Mouse (Mus musculus) intestine, embryonic 14.5 days (tissue): Measurements from ENCODE around the gene Thrap3. TPM values are rescaled to one million over a fixed set of nuclear protein-coding genes. Genes with fewer than 3 reads are reported as not detected.

Experiments used
- ATAC-seq: fragments of 200-750 bp; cut with Nextera tagmentation; replicated peaks from 2 replicates; pipeline ENCODE4 v1.8.0; 2017; ENCODE audit warnings: low read depth, moderate number of reproducible peaks, moderate TSS enrichment, moderate library complexity; ENCODE audit not compliant: low FRiP score, low TSS enrichment
- DNase-seq: peaks from one replicate; pipeline ENCODE4 v3.0.0-alpha.2; 2018; ENCODE audit warnings: low spot score
- H3K27ac ChIP-seq: fragments of 300-500 bp; sonication (generic); 2 replicates; pipeline ENCODE4 v1.5.1; 2014; ENCODE audit warnings: low read depth, mild to moderate bottlenecking, control low read depth
- H3K27me3 ChIP-seq: fragments of 300-500 bp; sonication (generic); replicated peaks from 2 replicates; pipeline ENCODE4 v1.6.1; 2014; ENCODE audit warnings: low read length, control low read depth; ENCODE audit not compliant: control insufficient read depth, insufficient read depth
- H3K36me3 ChIP-seq: fragments of 300-500 bp; sonication (generic); 2 replicates; pipeline ENCODE4 v1.6.1; 2014; ENCODE audit warnings: low read length, control low read depth; ENCODE audit not compliant: control insufficient read depth, insufficient read depth
- H3K4me1 ChIP-seq: fragments of 300-500 bp; sonication (generic); replicated peaks from 2 replicates; pipeline ENCODE4 v1.6.1; 2014; ENCODE audit warnings: low read length, control low read depth, mixed read lengths; ENCODE audit not compliant: control insufficient read depth, insufficient read depth
- H3K4me2 ChIP-seq: fragments of 300-500 bp; sonication (generic); 2 replicates; pipeline ENCODE4 v1.6.1; 2014; ENCODE audit warnings: low read length
- H3K4me3 ChIP-seq: fragments of 300-500 bp; sonication (generic); 2 replicates; pipeline ENCODE4 v1.5.1; 2014; ENCODE audit warnings: low read depth, low read length, control low read depth, mixed read lengths
- H3K9ac ChIP-seq: fragments of 300-500 bp; sonication (generic); 2 replicates; pipeline ENCODE4 v1.6.1; 2014; ENCODE audit warnings: mild to moderate bottlenecking, low read length
- H3K9me3 ChIP-seq: fragments of 300-500 bp; sonication (generic); 2 replicates; pipeline ENCODE4 v1.6.1; 2016; ENCODE audit warnings: low read length, control low read depth; ENCODE audit not compliant: control insufficient read depth
- WGBS: fragments of 180-500 bp; shearing (Covaris S2); extraction: QIAGEN DNeasy Blood & Tissue Kit; methylation state at CpG from one replicate; pipeline ENCODE4 v1.1.7; 2014; 5-methylcytosine and 5-hydroxymethylcytosine counted together
- polyA plus RNA-seq: library from polyadenylated mRNA; unstranded; fragments of >200 nt; fragmentation: Nextera tagmentation; extraction: Ambion mirVana; gene quantifications from 2 replicates; pipeline ENCODE4 v1.2.1, GENCODE M21; 2014

Thrap3 gene
- polyA plus RNA-seq, 1 experiment from 2014 or later = 206 TPM

- no peak overlapping the region for H3K27ac ChIP-seq
- no peaks in the 10 kb centered on the region for H3K27me3 ChIP-seq
- no peak overlapping the region for H3K4me3 ChIP-seq
- no peaks in the 10 kb centered on the region for H3K9me3 ChIP-seq
- H3K9ac ChIP-seq = no peak overlapping the region
- ATAC-seq (no peak), DNase-seq (no peak)
- H3K4me2 ChIP-seq = no peak overlapping the region
- peaks cover 95% of the 10 kb centered on the region for H3K36me3 ChIP-seq
- H3K4me1 ChIP-seq = no peaks in the 10 kb centered on the region
- WGBS = 72% methylated on average over 5 of the region's 5 CpGs
Measured at GRCm38 (mm10) chr4:126237721-126238242, 35.2 kb upstream of the Thrap3 start.

GRCm38 (mm10) chr4:126236467-126237280, 34.1 kb upstream of the Thrap3 start:
- peak overlapping the region; percentile 35 for H3K4me2 ChIP-seq
- no peaks in the 10 kb centered on the region for H3K4me1 ChIP-seq
- H3K27me3 ChIP-seq = no peaks in the 10 kb centered on the region
- ATAC-seq (no peak), DNase-seq (peak; percentile 69)
- no peak overlapping the region for H3K9ac ChIP-seq
- WGBS = 54% methylated on average over 52 of the region's 63 CpGs
- H3K4me3 ChIP-seq = no peak overlapping the region
- H3K9me3 ChIP-seq = no peaks in the 10 kb centered on the region
- no peak overlapping the region for H3K27ac ChIP-seq
- peaks cover 95% of the 10 kb centered on the region for H3K36me3 ChIP-seq

GRCm38 (mm10) chr4:126235191-126235590, 32.6 kb upstream of the Thrap3 start:
- Histone ChIP-seq H3K4me2 (no peak overlapping the region), H3K27me3 (no peaks in the 10 kb centered on the region), H3K4me1 (no peaks in the 10 kb centered on the region), H3K36me3 (peaks cover 95% of the 10 kb centered on the region), H3K9ac (no peak overlapping the region), H3K9me3 (no peaks in the 10 kb centered on the region), H3K4me3 (no peak overlapping the region), H3K27ac (no peak overlapping the region)
- 90% methylated on average over 10 of the region's 10 CpGs for WGBS
- DNase-seq (no peak), ATAC-seq (no peak)

- Histone ChIP-seq H3K4me1 (no peaks in the 10 kb centered on the region), H3K9me3 (no peaks in the 10 kb centered on the region), H3K4me3 (no peak overlapping the region), H3K9ac (no peak overlapping the region), H3K27ac (no peak overlapping the region), H3K4me2 (no peak overlapping the region), H3K36me3 (peaks cover 92% of the 10 kb centered on the region), H3K27me3 (no peaks in the 10 kb centered on the region)
- ATAC-seq = no peak
- DNase-seq = no peak
- WGBS = 87% methylated on average over 18 of the region's 18 CpGs
Measured at GRCm38 (mm10) chr4:126234496-126235175, 32.1 kb upstream of the Thrap3 start.

GRCm38 (mm10) chr4:126233676-126234308, 31.2 kb upstream of the Thrap3 start:
- Histone ChIP-seq H3K27ac (no peak overlapping the region), H3K4me2 (no peak overlapping the region), H3K36me3 (peaks cover 84% of the 10 kb centered on the region), H3K4me3 (no peak overlapping the region), H3K9me3 (no peaks in the 10 kb centered on the region), H3K9ac (no peak overlapping the region), H3K27me3 (no peaks in the 10 kb centered on the region), H3K4me1 (no peaks in the 10 kb centered on the region)
- DNase-seq (no peak), ATAC-seq (no peak)
- WGBS = 86% methylated on average over 29 of the region's 29 CpGs

- no peak overlapping the region for H3K4me2 ChIP-seq
- H3K9ac ChIP-seq = no peak overlapping the region
- no peaks in the 10 kb centered on the region for H3K27me3 ChIP-seq
- DNase-seq = no peak
- peaks cover 49% of the 10 kb centered on the region for H3K36me3 ChIP-seq
- H3K9me3 ChIP-seq = no peaks in the 10 kb centered on the region
- no peak overlapping the region for H3K4me3 ChIP-seq
- H3K27ac ChIP-seq = no peak overlapping the region
- ATAC-seq = no peak
- 59% methylated on average over 7 of the region's 7 CpGs for WGBS
- peaks cover 7% of the 10 kb centered on the region; the same call in 1 of the 2 replicates for H3K4me1 ChIP-seq
Measured at GRCm38 (mm10) chr4:126229900-126230299, 27.3 kb upstream of the Thrap3 start.

- Histone ChIP-seq H3K27ac (no peak overlapping the region), H3K4me3 (no peak overlapping the region)
Measured at GRCm38 (mm10) chr4:126228144-126228543, 25.6 kb upstream of the Thrap3 start.

GRCm38 (mm10) chr4:126227077-126227761, 24.7 kb upstream of the Thrap3 start:
- Histone ChIP-seq H3K4me3 (peak overlapping the region; percentile 20), H3K36me3 (peaks cover 23% of the 10 kb centered on the region), H3K9me3 (no peaks in the 10 kb centered on the region), H3K27ac (no peak overlapping the region; the same call in 1 of the 2 replicates), H3K4me1 (peaks cover 7% of the 10 kb centered on the region; the same call in 1 of the 2 replicates), H3K27me3 (no peaks in the 10 kb centered on the region), H3K9ac (0 out of 2 replicates have a peak overlapping the region, but pooled peaks have one; percentile 5), H3K4me2 (peak overlapping the region; percentile 45)
- peak; percentile 93 for DNase-seq
- ATAC-seq = peak; percentile 70
- 7% methylated on average over 18 of the region's 18 CpGs for WGBS

More at GRCm38 (mm10) chr4:126228144-126228543, 25.6 kb upstream of the Thrap3 start:
- Histone ChIP-seq H3K4me2 (no peak overlapping the region), H3K36me3 (peaks cover 32% of the 10 kb centered on the region), H3K4me1 (peaks cover 7% of the 10 kb centered on the region; the same call in 1 of the 2 replicates), H3K9me3 (no peaks in the 10 kb centered on the region), H3K27me3 (no peaks in the 10 kb centered on the region), H3K9ac (no peak overlapping the region)
- DNase-seq (no peak), ATAC-seq (no peak)
- WGBS = 21% methylated on average over 5 of the region's 5 CpGs
